Mouse (Mus musculus) kidney, postnatal 14 days (tissue): ENCODE results near the gene Il5.

Source experiments
- DNase-seq: peaks from one replicate; pipeline ENCODE4 v3.0.0; 2022; ENCODE audit warnings: mixed read lengths

Il5 gene

GRCm38 (mm10) chr11:53773087-53773486 is 52.5 kb downstream of the Il5 start, which contains the start of gene Gm17334:
TSS of gene Gm17334 (minus strand) at chr11:53773187.
- DNase-seq = no peak

GRCm38 (mm10) chr11:53773641-53774360 is 53.2 kb downstream of the Il5 start:
- no peak for DNase-seq
